Mouse (Mus musculus) lung, embryonic 14.5 days (tissue): ENCODE measurements around the gene Nop10. TPM values are rescaled to one million over a fixed set of nuclear protein-coding genes. Genes with fewer than 3 reads are reported as not detected.
A peak's percentile ranks its signal among the peaks of the same experiment; 100 is the strongest.

Source experiments
- ATAC-seq: fragments of 200-750 bp; cut with Nextera tagmentation; 2 replicates; pipeline ENCODE4 v1.8.0; 2017; ENCODE audit warnings: mild to moderate bottlenecking, moderate TSS enrichment, moderate library complexity; ENCODE audit not compliant: insufficient read depth
- DNase-seq: peaks from one replicate; pipeline ENCODE4 v3.0.0-alpha.2; 2015
- H3K27ac ChIP-seq: fragments of 300-500 bp; sonication (generic); 2 replicates; pipeline ENCODE4 v1.5.1; 2014; ENCODE audit warnings: low read depth, mild to moderate bottlenecking, moderate library complexity
- H3K27me3 ChIP-seq: fragments of 300-500 bp; sonication (generic); 2 replicates; pipeline ENCODE4 v1.6.1; 2014; ENCODE audit warnings: low read length, control low read depth; ENCODE audit not compliant: insufficient read depth
- H3K36me3 ChIP-seq: fragments of 300-500 bp; sonication (generic); 2 replicates; pipeline ENCODE4 v1.6.1; 2014; ENCODE audit warnings: control low read depth; ENCODE audit not compliant: insufficient read depth
- H3K4me1 ChIP-seq: fragments of 300-500 bp; sonication (generic); 2 replicates; pipeline ENCODE4 v1.6.1; 2014; ENCODE audit warnings: antibody characterized with exemption, control low read depth; ENCODE audit not compliant: insufficient read depth
- H3K4me2 ChIP-seq: fragments of 300-500 bp; sonication (generic); 2 replicates; pipeline ENCODE4 v1.6.1; 2014; ENCODE audit warnings: mild to moderate bottlenecking
- H3K4me3 ChIP-seq: fragments of 300-500 bp; sonication (generic); 2 replicates; pipeline ENCODE4 v1.5.1; 2014; ENCODE audit warnings: low read depth, low read length
- H3K9ac ChIP-seq: fragments of 300-500 bp; sonication (generic); 2 replicates; pipeline ENCODE4 v1.6.1; 2014
- H3K9me3 ChIP-seq: fragments of 300-500 bp; sonication (generic); 2 replicates; pipeline ENCODE4 v1.6.1; 2016; ENCODE audit warnings: low read depth, low read length, control low read depth
- CTCF ChIP-seq: IDR thresholded peaks from 2 replicates; pipeline ENCODE4 v1.5.1; 2016; ENCODE audit warnings: antibody characterized with exemption, low read depth
- WGBS: fragments of 180-500 bp; shearing (Covaris S2); extraction: QIAGEN DNeasy Blood & Tissue Kit; methylation state at CpG from one replicate; pipeline ENCODE4 v1.1.7; 2014; 5-methylcytosine and 5-hydroxymethylcytosine counted together
- polyA plus RNA-seq: library from polyadenylated mRNA; unstranded; fragments of >200 nt; fragmentation: Nextera tagmentation; extraction: Ambion mirVana; gene quantifications from 2 replicates; pipeline ENCODE4 v1.2.1, GENCODE M21; 2014

The Nop10 gene
- polyA plus RNA-seq, 1 experiment from 2014 or later: 196 TPM

- no peak overlapping the region for H3K9ac ChIP-seq
- H3K27me3 ChIP-seq: no peaks in the 10 kb centered on the region
- ATAC-seq: no peak
- 0 out of 2 replicates have a peak, but pooled peaks cover 7% of the 10 kb centered on the region for H3K36me3 ChIP-seq
- TF ChIP-seq CTCF: no peak
- no peaks in the 10 kb centered on the region for H3K4me1 ChIP-seq
- no peak overlapping the region for H3K4me3 ChIP-seq
- no peaks in the 10 kb centered on the region for H3K9me3 ChIP-seq
- DNase-seq: no peak
- H3K27ac ChIP-seq: no peak overlapping the region
- no peak overlapping the region for H3K4me2 ChIP-seq
- WGBS: 68% methylated on average over 10 of the region's 10 CpGs
These were observed 14.4 kb upstream of the Nop10 start for GRCm38 (mm10) chr2:112247323-112247722.

- H3K9me3 ChIP-seq: no peaks in the 10 kb centered on the region
- H3K27me3 ChIP-seq: no peaks in the 10 kb centered on the region
- H3K9ac ChIP-seq: no peak overlapping the region
- no peak overlapping the region for H3K27ac ChIP-seq
- 85% methylated on average over 10 of the region's 10 CpGs for WGBS
- H3K4me3 ChIP-seq: no peak overlapping the region
- no peak for TF ChIP-seq CTCF
- H3K4me1 ChIP-seq: no peaks in the 10 kb centered on the region
- 0 out of 2 replicates have a peak, but pooled peaks cover 7% of the 10 kb centered on the region for H3K36me3 ChIP-seq
- no peak overlapping the region for H3K4me2 ChIP-seq
- no peak for ATAC-seq
- no peak for DNase-seq
These were observed 11.8 kb upstream of the Nop10 start for GRCm38 (mm10) chr2:112249780-112250453.

GRCm38 (mm10) chr2:112254675-112255515, 6.8 kb upstream of the Nop10 start:
- no peak for TF ChIP-seq CTCF
- no peaks in the 10 kb centered on the region for H3K9me3 ChIP-seq
- ATAC-seq (no peak), DNase-seq (no peak)
- H3K27me3 ChIP-seq: no peaks in the 10 kb centered on the region
- H3K4me2 ChIP-seq: no peak overlapping the region
- H3K36me3 ChIP-seq: no peaks in the 10 kb centered on the region
- WGBS: 54% methylated on average over 7 of the region's 7 CpGs
- no peak overlapping the region for H3K9ac ChIP-seq
- no peak overlapping the region for H3K4me3 ChIP-seq
- no peak overlapping the region for H3K27ac ChIP-seq
- H3K4me1 ChIP-seq: no peaks in the 10 kb centered on the region

GRCm38 (mm10) chr2:112259241-112259962, 2.3 kb upstream of the Nop10 start, which contains the start of gene Nutm1:
Gene Nutm1 (minus strand): TSS chr2:112259291.
- no peaks in the 10 kb centered on the region for H3K9me3 ChIP-seq
- WGBS: 67% methylated on average over 10 of the region's 10 CpGs
- H3K9ac ChIP-seq: no peak within 1 kb of the TSS
- 0 out of 2 replicates have a peak, but pooled peaks cover 4% of the 10 kb centered on the region for H3K4me1 ChIP-seq
- no peak within 1 kb of the TSS for H3K4me2 ChIP-seq
- no peak within 1 kb of the TSS for H3K4me3 ChIP-seq
- H3K27me3 ChIP-seq: no peaks in the 10 kb centered on the region
- DNase-seq (no peak), ATAC-seq (no peak)
- no peaks in the 10 kb centered on the region for H3K36me3 ChIP-seq
- 0 out of 2 replicates have a peak, but pooled peaks have one; percentile 16 for TF ChIP-seq CTCF
- no peak within 1 kb of the TSS for H3K27ac ChIP-seq

- Histone ChIP-seq H3K9ac (peak overlapping the region; percentile 58), H3K36me3 (no peaks in the 10 kb centered on the region), H3K4me2 (peak overlapping the region; percentile 73), H3K4me1 (peaks cover 10% of the 10 kb centered on the region; the same call in 1 of the 2 replicates), H3K27me3 (no peaks in the 10 kb centered on the region), H3K4me3 (peak overlapping the region; percentile 52), H3K27ac (no peak overlapping the region), H3K9me3 (no peaks in the 10 kb centered on the region)
- no peak for ATAC-seq
- peak; percentile 33; the same call in 1 of the 2 replicates for TF ChIP-seq CTCF
- DNase-seq: peak; percentile 46
- WGBS: 28% methylated on average over 4 of the region's 4 CpGs
These were observed 1.1 kb downstream of the Nop10 start for GRCm38 (mm10) chr2:112262779-112263295.

GRCm38 (mm10) chr2:112264364-112264763, 2.6 kb downstream of the Nop10 start:
- ATAC-seq (no peak), DNase-seq (no peak)
- TF ChIP-seq CTCF: no peak
- Histone ChIP-seq H3K9ac (no peak overlapping the region), H3K4me1 (peaks cover 10% of the 10 kb centered on the region; the same call in 1 of the 2 replicates), H3K27ac (no peak overlapping the region), H3K27me3 (no peaks in the 10 kb centered on the region), H3K4me3 (no peak overlapping the region), H3K4me2 (no peak overlapping the region), H3K9me3 (no peaks in the 10 kb centered on the region), H3K36me3 (no peaks in the 10 kb centered on the region)
- WGBS: 76% methylated on average over 4 of the region's 4 CpGs
